Mouse (Mus musculus) central nervous system, embryonic 14 days (tissue): ENCODE results near the gene Dcdc2c. TPM values are rescaled to one million over a fixed set of nuclear protein-coding genes. Genes with fewer than 3 reads are reported as not detected.

Source experiments
- polyA plus RNA-seq: library from polyadenylated mRNA; depleted of rRNA; stranded (reverse); fragments of >200 nt; gene quantifications from 2 replicates; pipeline ENCODE4 v1.2.3, GENCODE M21; 2012; rRNA removed

Dcdc2c gene
- polyA plus RNA-seq: 0.04 and 0.09 TPM in 2 replicates

GRCm38 (mm10) chr12:28552299-28552698 is at the start of gene Dcdc2c:
Gene Dcdc2c, minus strand, starts transcription at chr12:28552399.

GRCm38 (mm10) chr12:28582423-28582822 is 30.2 kb upstream of the Dcdc2c start, which contains the start of gene Allc:
Gene Allc, minus strand, starts transcription at chr12:28582523.

Other genes starting within 250 kb of the Dcdc2c start
- gene Allc, start 30.1 kb upstream of the Dcdc2c start, polyA plus RNA-seq: 0.05 and 0.13 TPM in 2 replicates
- 0.82 and 1.2 TPM in 2 replicates for gene Colec11, start 71.0 kb upstream of the Dcdc2c start, polyA plus RNA-seq
- gene Rps7, start 83.6 kb upstream of the Dcdc2c start, polyA plus RNA-seq: 958 and 1,020 TPM in 2 replicates
- 26.0 and 26.7 TPM in 2 replicates for gene Rnaseh1, start 97.2 kb upstream of the Dcdc2c start, polyA plus RNA-seq
- 15.3 and 17.0 TPM in 2 replicates for gene Adi1, start 122.8 kb upstream of the Dcdc2c start, polyA plus RNA-seq
- 35.4 and 35.8 TPM in 2 replicates for gene Trappc12, start 198.1 kb upstream of the Dcdc2c start, polyA plus RNA-seq
- 42.7 and 46.8 TPM in 2 replicates for gene Eipr1, start 199.4 kb upstream of the Dcdc2c start, polyA plus RNA-seq